Mouse (Mus musculus) adrenal gland, postnatal 0 days (tissue): ENCODE results near the gene Malsu1. TPM values are rescaled to one million over a fixed set of nuclear protein-coding genes. Genes with fewer than 3 reads are reported as not detected.

ENCODE experiments used
- polyA plus RNA-seq: library from polyadenylated mRNA; unstranded; fragments of >200 nt; fragmentation: Nextera tagmentation; extraction: Ambion mirVana; gene quantifications from 2 replicates; pipeline ENCODE4 v1.2.1, GENCODE M21; 2015

The Malsu1 gene
- polyA plus RNA-seq: 218 and 332 TPM in 2 replicates

DNA sequence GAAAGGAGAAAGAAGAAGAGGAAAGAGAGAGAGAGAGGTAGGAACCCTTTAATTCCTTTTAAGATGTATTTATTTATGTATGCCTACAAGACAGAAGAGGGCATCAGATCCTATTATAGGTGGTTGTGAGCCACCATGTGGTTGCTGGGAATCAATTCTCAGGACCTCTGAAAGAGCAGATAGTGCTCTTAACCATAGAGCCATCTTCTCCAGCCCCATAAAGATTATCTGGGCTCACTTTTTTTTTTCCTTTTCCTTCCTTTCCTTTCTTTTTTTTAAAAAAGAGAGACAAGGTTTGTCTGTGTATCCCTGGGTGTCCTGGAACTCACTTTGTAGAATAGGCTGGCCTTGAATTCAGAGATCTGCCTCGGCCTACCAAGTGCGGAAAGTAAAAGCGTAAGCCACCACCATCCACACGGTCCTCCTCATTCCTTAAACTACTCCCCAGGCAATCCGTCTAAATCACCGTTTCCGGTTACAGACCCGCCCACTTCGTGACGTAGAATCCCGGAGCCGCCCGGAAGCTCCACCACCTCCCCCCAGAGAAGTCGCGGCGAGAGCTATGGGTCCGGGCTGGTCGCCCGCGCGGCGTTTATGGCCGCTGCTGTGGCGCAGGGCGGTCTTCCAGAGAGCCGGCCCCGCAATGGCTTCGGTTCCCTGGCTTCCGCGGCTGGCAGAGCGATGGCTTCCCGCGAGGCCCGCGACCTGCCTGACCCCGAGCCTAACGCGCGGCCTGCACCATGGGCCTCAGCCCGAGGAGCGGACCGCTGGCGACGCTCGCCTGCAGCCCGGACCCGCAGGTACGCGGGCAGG, at the start of gene Malsu1:
Gene Malsu1, plus strand, starts transcription at position 492 of the 813 bp plus-strand sequence.

DNA sequence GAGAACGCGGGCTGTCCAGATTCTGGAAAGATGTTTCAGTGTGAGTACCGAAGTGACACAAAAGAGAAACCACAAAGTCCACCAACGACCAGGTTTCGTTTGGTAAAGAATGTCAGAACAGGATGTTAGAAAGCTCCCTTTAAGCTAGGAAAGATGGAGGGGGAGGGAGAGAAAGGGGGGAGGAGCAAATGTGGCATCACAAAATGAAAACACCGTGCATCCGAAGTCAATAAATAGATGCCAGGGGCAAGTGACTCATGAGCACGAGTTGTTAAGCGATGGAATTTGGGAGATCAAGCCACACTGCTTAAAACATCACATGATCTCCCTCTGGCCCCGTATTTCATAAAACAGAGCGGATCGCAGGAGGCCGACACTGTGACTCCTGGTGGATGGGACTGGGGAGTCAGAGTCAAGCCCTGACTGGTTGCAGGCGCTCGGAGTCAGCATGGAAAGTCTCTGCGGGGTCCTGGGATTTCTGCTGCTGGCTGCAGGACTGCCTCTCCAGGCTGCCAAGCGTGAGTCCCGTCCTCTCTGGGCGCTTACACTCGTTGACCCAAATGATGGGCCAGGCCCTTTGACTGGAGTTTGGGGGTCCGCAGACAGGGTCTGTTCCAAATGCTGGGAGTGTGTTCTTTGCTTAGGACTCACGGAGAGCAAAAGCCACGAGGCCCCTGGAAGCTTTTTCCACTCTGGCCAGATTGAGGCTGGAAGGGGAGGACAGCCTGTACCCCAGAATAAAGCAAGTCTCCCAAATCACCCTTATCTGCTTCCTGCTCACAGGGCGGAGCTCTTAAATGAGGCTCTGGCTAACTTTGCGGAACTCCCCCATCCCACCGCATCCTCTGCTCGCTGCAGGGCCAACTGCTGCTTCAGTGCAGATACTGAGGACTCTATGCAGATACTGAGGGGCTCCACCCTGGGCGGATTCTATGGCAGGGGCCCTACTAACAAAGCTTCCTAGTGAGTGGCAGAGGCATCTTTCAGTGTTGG, 37.0 kb upstream of the Malsu1 start, which contains the start of gene Gpnmb:
Gene Gpnmb, plus strand, starts transcription at position 272 of the 993 bp plus-strand sequence.

Other genes with a start within 250 kb of the Malsu1 start
- gene Tmem176a, start 232.9 kb upstream of the Malsu1 start, polyA plus RNA-seq: 155 and 175 TPM in 2 replicates
- 390 and 420 TPM in 2 replicates for gene Tmem176b, start 232.3 kb upstream of the Malsu1 start, polyA plus RNA-seq
- gene Aoc1, start 200.9 kb upstream of the Malsu1 start, polyA plus RNA-seq: 0.20 and 0.29 TPM in 2 replicates
- gene 1600015I10Rik, start 143.9 kb upstream of the Malsu1 start, polyA plus RNA-seq: not detected in 2 replicates
- gene Doxl2, start 98.8 kb upstream of the Malsu1 start, polyA plus RNA-seq: 0.20 and 0.33 TPM in 2 replicates
- 0.27 and 0.95 TPM in 2 replicates for gene Svs1, start 86.9 kb upstream of the Malsu1 start, polyA plus RNA-seq
- gene Gpnmb, start 37.2 kb upstream of the Malsu1 start, polyA plus RNA-seq: 0.54 and 1.1 TPM in 2 replicates
- 20.9 and 21.8 TPM in 2 replicates for gene Igf2bp3, start 141.2 kb downstream of the Malsu1 start, polyA plus RNA-seq
- 40.5 and 54.3 TPM in 2 replicates for gene Tra2a, start 190.2 kb downstream of the Malsu1 start, polyA plus RNA-seq
- 12.2 and 17.4 TPM in 2 replicates for gene Ccdc126, start 245.5 kb downstream of the Malsu1 start, polyA plus RNA-seq